Mouse (Mus musculus): ENCODE results near the gene Rab33b. TPM values are rescaled to one million over a fixed set of nuclear protein-coding genes. Genes with fewer than 3 reads are reported as not detected.

Gene Rab33b
- polyA plus RNA-seq, 1 experiment from 2014 or later, result 21.6 TPM

DNA sequence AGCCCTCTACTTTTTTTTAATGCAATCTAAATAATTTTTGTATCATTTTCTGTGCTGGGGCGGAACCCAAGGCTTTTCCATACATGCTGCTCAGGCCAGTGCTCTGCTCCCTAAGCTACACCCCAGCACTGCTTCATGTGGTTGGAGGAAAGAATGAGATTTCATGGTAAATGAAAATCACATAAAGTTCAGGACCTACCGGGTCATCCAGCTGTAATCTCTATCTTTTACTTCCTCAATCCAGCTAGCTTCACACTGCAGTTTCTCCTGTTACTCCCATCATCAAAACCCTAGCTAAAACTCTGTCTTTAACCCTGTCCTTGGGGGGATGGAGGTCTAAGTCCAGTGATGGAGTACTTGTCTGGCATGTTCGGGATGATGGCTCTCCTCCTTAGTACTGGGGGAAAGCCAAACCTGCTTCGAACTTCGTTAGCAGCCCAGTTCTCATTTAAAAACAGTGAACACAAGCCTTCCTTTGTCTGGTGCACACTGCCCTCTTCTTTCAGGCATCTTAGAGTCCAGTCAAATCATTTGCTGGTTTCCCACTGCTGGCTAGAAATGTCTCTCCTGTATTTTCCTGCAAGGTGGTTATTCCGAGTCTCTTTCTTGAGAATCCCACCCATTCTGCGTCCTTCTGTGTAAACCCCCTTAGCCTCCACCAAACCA is 6.5 kb downstream of the Rab33b start:
- 0 out of 2 replicates have a peak, but pooled peaks cover 7% of the 10 kb centered on the region for H3K4me1 ChIP-seq (replicated peaks; ENCODE audit: insufficient read depth, low read length)
- 81% methylated on average over 7 of the region's 7 CpGs for WGBS
- peaks cover 11% of the 10 kb centered on the region; the same call in 1 of the 2 replicates for H3K36me3 ChIP-seq (ENCODE audit: insufficient read depth, low read length)
- no peak for DNase-seq (ENCODE audit: low spot score)
- H3K27ac ChIP-seq, result no peak overlapping the region
- no peaks in the 10 kb centered on the region for H3K27me3 ChIP-seq (ENCODE audit: insufficient read depth, low read length)
- H3K9ac ChIP-seq (ENCODE audit: low read depth, low read length), result no peak overlapping the region
- no peak for ATAC-seq (replicated peaks; ENCODE audit: low FRiP score, low read depth)
- H3K9me3 ChIP-seq (replicated peaks; ENCODE audit: low read length), result no peaks in the 10 kb centered on the region
- TF ChIP-seq CTCF (IDR thresholded peaks at IDR 0.05; ENCODE audit: low read depth), result no peak
- H3K4me2 ChIP-seq (ENCODE audit: low read length), result no peak overlapping the region
- H3K4me3 ChIP-seq (replicated peaks; ENCODE audit: low read depth, low read length), result no peak overlapping the region

DNA sequence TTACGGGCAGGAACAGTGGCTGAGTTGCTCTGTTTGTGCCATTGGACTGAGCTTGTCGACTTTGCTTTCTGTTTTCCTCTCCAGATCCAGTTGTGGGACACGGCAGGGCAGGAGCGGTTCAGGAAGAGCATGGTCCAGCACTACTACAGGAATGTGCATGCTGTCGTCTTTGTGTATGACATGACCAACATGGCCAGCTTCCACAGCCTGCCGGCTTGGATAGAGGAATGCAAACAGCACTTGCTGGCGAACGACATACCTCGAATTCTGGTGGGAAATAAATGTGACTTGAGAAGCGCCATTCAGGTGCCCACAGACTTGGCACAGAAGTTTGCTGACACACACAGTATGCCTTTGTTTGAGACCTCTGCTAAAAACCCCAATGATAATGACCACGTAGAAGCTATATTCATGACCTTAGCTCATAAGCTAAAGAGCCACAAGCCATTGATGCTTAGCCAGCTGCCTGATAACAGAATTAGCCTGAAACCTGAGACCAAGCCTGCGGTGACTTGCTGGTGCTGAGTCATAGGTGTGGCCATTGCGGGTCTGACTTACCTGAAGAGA is 9.6 kb downstream of the Rab33b start:
- WGBS, result 85% methylated on average over 13 of the region's 13 CpGs
- H3K9ac ChIP-seq (ENCODE audit: low read depth, low read length), result no peak overlapping the region
- no peak for ATAC-seq (replicated peaks; ENCODE audit: low FRiP score, low read depth)
- no peak overlapping the region for H3K4me2 ChIP-seq (ENCODE audit: low read length)
- no peak for TF ChIP-seq CTCF (IDR thresholded peaks at IDR 0.05; ENCODE audit: low read depth)
- no peaks in the 10 kb centered on the region for H3K4me1 ChIP-seq (replicated peaks; ENCODE audit: insufficient read depth, low read length)
- no peak overlapping the region for H3K27ac ChIP-seq
- peaks cover 11% of the 10 kb centered on the region; the same call in 1 of the 2 replicates for H3K36me3 ChIP-seq (ENCODE audit: insufficient read depth, low read length)
- DNase-seq (ENCODE audit: low spot score), result no peak
- H3K4me3 ChIP-seq (replicated peaks; ENCODE audit: low read depth, low read length), result no peak overlapping the region
- no peaks in the 10 kb centered on the region for H3K9me3 ChIP-seq (replicated peaks; ENCODE audit: low read length)
- no peaks in the 10 kb centered on the region for H3K27me3 ChIP-seq (ENCODE audit: insufficient read depth, low read length)

DNA sequence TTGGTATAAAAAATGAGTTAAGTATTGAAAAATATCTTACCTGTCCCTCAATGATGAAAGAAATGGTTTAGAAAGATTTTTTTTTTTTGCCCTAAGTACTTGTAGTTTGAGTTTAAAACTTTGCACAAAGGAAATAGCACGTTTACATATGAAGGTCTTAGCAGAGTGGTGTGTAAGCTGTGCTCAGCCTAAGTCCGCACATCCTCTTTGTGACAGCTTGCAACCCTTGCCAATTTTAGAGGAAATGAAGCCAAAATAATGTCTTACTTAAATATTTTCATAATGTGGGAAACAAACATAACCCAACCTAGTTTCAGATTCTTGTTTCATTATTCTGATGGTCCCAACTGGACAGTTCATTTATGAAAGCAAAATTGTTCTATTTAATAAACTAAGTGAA is 10.7 kb downstream of the Rab33b start:
- H3K9me3 ChIP-seq (replicated peaks; ENCODE audit: low read length), result no peaks in the 10 kb centered on the region
- 65% methylated on average over 2 of the region's 2 CpGs for WGBS
- no peak overlapping the region for H3K4me2 ChIP-seq (ENCODE audit: low read length)
- peaks cover 11% of the 10 kb centered on the region; the same call in 1 of the 2 replicates for H3K36me3 ChIP-seq (ENCODE audit: insufficient read depth, low read length)
- no peaks in the 10 kb centered on the region for H3K4me1 ChIP-seq (replicated peaks; ENCODE audit: insufficient read depth, low read length)
- no peaks in the 10 kb centered on the region for H3K27me3 ChIP-seq (ENCODE audit: insufficient read depth, low read length)
- H3K9ac ChIP-seq (ENCODE audit: low read depth, low read length), result no peak overlapping the region
- H3K27ac ChIP-seq, result no peak overlapping the region
- H3K4me3 ChIP-seq (replicated peaks; ENCODE audit: low read depth, low read length), result no peak overlapping the region
- DNase-seq (ENCODE audit: low spot score) (peak; percentile 12), ATAC-seq (replicated peaks; ENCODE audit: low FRiP score, low read depth) (no peak)
- no peak for TF ChIP-seq CTCF (IDR thresholded peaks at IDR 0.05; ENCODE audit: low read depth)

DNA sequence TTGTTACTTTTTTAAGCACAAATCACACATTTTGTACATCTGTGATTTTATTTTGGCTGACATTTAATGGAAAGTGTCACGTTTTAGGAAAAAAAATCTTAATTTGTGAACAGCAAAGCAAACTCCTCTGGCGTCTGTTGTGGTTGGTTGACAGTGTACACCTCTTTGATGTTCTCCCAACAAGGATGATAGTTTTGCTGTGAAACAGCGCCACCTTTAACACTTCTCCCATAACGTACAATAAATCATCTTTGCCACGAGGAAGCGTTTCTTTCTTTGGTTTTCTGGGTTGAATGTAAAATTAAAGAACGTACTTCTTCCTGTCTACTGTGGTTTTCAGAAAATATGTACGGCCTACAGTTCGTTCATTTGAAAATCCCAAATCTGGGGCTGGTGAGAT is 11.9 kb downstream of the Rab33b start:
- WGBS, result 86% methylated on average over 9 of the region's 9 CpGs

DNA sequence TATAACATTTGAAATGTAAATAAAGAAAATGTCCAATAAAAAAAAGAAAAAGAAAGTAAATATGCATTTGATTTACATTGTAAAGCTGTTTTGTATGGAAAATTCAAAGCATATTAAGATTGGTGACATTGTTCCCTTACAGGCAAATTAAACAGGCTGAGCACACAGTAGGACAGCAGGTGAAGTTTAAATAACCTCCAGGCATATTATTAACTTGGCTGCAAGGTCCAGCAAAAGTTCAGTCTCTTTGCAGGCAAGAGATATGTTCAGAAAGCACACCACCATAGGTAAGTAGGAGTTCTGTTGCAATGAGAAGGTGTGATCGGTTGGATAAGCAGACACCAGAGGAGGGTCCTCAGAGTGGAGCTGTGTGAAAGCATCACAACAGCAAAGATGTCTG is 14.3 kb downstream of the Rab33b start:
- no peak for TF ChIP-seq CTCF (IDR thresholded peaks at IDR 0.05; ENCODE audit: low read depth)
- Histone ChIP-seq H3K27ac (no peak overlapping the region), H3K9me3 (replicated peaks; ENCODE audit: low read length) (no peaks in the 10 kb centered on the region), H3K4me1 (replicated peaks; ENCODE audit: insufficient read depth, low read length) (no peaks in the 10 kb centered on the region), H3K27me3 (ENCODE audit: insufficient read depth, low read length) (no peaks in the 10 kb centered on the region), H3K4me3 (replicated peaks; ENCODE audit: low read depth, low read length) (no peak overlapping the region), H3K9ac (ENCODE audit: low read depth, low read length) (no peak overlapping the region), H3K36me3 (ENCODE audit: insufficient read depth, low read length) (peaks cover 11% of the 10 kb centered on the region; the same call in 1 of the 2 replicates), H3K4me2 (ENCODE audit: low read length) (no peak overlapping the region)
- ATAC-seq (replicated peaks; ENCODE audit: low FRiP score, low read depth), result no peak
- WGBS, result 88% methylated on average over 1 of the region's 1 CpGs
- no peak for DNase-seq (ENCODE audit: low spot score)

More for the DNA sequence above, 11.9 kb downstream of the Rab33b start:
- no peak for TF ChIP-seq CTCF (IDR thresholded peaks at IDR 0.05; ENCODE audit: low read depth)
- Histone ChIP-seq H3K4me3 (replicated peaks; ENCODE audit: low read depth, low read length) (no peak overlapping the region), H3K9me3 (replicated peaks; ENCODE audit: low read length) (no peaks in the 10 kb centered on the region), H3K27me3 (ENCODE audit: insufficient read depth, low read length) (no peaks in the 10 kb centered on the region), H3K4me2 (ENCODE audit: low read length) (no peak overlapping the region), H3K36me3 (ENCODE audit: insufficient read depth, low read length) (peaks cover 11% of the 10 kb centered on the region; the same call in 1 of the 2 replicates), H3K27ac (no peak overlapping the region), H3K4me1 (replicated peaks; ENCODE audit: insufficient read depth, low read length) (no peaks in the 10 kb centered on the region), H3K9ac (ENCODE audit: low read depth, low read length) (no peak overlapping the region)
- ATAC-seq (replicated peaks; ENCODE audit: low FRiP score, low read depth) (no peak), DNase-seq (ENCODE audit: low spot score) (no peak)

DNA sequence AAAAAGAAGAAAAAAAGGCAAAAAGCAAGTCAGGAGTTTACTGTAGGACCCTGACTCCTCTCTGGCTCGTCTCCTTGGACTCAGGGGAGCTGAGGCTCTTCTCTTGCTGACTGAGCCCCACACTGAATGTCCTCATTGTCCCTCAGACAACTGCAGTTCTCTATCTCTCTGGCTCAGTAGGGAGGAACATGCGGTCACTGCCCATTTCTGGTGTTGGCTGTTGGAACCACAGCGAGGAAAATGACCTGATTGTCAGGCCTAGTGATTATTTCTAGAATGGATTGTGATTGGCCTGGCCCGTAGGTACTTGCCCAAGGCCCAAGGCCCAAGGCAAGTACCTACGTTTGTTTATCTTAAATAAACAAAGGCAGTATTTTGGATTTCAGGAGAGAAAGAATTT is 14.9 kb downstream of the Rab33b start:
- Histone ChIP-seq H3K36me3 (ENCODE audit: insufficient read depth, low read length) (peaks cover 6% of the 10 kb centered on the region; the same call in 1 of the 2 replicates), H3K4me2 (ENCODE audit: low read length) (no peak overlapping the region), H3K27ac (no peak overlapping the region), H3K9me3 (replicated peaks; ENCODE audit: low read length) (no peaks in the 10 kb centered on the region), H3K9ac (ENCODE audit: low read depth, low read length) (no peak overlapping the region), H3K27me3 (ENCODE audit: insufficient read depth, low read length) (no peaks in the 10 kb centered on the region), H3K4me1 (replicated peaks; ENCODE audit: insufficient read depth, low read length) (no peaks in the 10 kb centered on the region), H3K4me3 (replicated peaks; ENCODE audit: low read depth, low read length) (no peak overlapping the region)
- no peak for TF ChIP-seq CTCF (IDR thresholded peaks at IDR 0.05; ENCODE audit: low read depth)
- 83% methylated on average over 5 of the region's 5 CpGs for WGBS
- ATAC-seq (replicated peaks; ENCODE audit: low FRiP score, low read depth), result no peak
- no peak for DNase-seq (ENCODE audit: low spot score)
